Mouse (Mus musculus) cerebellum, adult 18-20 months (tissue): ENCODE measurements at regions not wholly inside any gene's neighbourhood (a gene's known extent, or its start where the extent isn't known, plus 50 kb on each side); places are given as distances from the start of the nearest gene placed in this dataset.
"Not testable (repeated sequence)": the region's sequence is repeated elsewhere in the genome, so short reads cannot be mapped to it uniquely, and the experiment has no call there.

ENCODE experiments used
- DNase-seq, 2 experiments: peaks; one replicate each; pipeline ENCODE4 v3.0.0; 2021

GRCm38 (mm10) chr17:26335551-26335950 lies 79.1 kb upstream of the Neurl1b start:
- DNase-seq: no peak

DNA sequence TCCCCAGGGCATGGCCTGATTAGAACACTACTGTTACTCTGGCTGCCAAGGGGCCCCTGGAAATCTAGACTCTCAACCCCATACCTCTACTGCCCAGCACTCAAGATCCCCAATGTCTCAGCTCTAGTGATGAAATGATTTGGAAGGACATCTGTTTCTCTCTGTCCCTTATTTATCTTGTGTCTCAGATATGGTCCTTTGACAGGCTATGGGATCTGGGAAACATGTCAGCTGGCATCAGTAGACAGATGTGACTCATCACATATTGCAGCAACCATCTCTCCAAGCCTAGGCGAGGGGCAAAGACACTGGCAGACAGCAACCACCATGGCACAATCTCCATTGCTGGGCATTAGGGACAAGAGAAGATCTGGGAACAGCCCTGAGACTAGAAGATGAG lies 78.6 kb upstream of the Neurl1b start:
- no peak for DNase-seq

- no peak for DNase-seq
Measured at GRCm38 (mm10) chr17:26337106-26337505, 77.5 kb upstream of the Neurl1b start.

- DNase-seq: not testable (repeated sequence)
Measured at GRCm38 (mm10) chr17:26345436-26345835, 69.2 kb upstream of the Neurl1b start.

DNA sequence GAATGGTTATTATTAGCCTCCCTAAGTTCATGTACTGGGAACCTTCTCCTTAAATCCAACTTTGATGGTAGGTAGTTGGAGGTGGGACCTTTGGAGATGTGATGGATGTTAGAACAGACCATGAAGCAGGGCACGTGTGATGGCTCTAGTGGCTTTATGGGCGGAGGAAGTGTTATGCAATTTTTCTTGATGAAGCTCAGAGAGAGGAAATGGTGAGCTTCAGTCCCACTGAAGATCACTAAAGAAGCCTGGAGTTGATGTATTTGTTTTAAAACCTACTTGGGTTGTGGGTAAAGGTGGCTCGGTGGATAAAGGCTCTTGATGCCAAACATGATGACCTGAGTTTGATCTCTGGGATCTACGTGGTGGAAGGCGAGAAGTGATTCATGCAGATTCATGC lies 66.5 kb upstream of the Neurl1b start:
- no peak for DNase-seq

GRCm38 (mm10) chr17:26349741-26350140 lies 64.9 kb upstream of the Neurl1b start:
- no peak for DNase-seq

GRCm38 (mm10) chr17:26350216-26350615 lies 64.4 kb upstream of the Neurl1b start:
- no peak for DNase-seq

- no peak for DNase-seq
Measured at GRCm38 (mm10) chr17:26351991-26352390, 62.6 kb upstream of the Neurl1b start.

GRCm38 (mm10) chr17:26352712-26353111 lies 61.9 kb upstream of the Neurl1b start:
- DNase-seq: no peak

GRCm38 (mm10) chr17:26354431-26354830 lies 60.2 kb upstream of the Neurl1b start:
- DNase-seq: no peak

DNA sequence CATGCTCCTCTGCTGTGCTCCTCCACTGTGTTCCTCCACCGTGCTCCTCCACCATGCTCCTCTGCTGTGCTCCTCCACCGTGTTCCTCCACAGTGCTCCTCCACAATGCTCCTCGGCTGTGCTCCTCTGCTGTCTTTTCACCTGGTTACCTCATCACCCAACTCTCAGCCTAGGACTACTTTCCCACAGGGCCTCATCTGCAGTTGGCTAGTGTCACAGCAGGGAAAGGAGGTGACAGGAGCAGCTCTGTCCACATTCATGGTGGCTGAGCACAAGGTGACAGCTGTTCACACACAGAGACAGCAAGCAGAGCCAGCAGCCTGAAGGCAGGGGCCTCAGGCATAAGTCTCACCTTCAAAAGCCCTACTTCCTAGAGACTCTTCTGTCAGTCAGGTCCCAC lies 59.3 kb upstream of the Neurl1b start:
- DNase-seq: no peak

GRCm38 (mm10) chr17:26356906-26357305 lies 57.7 kb upstream of the Neurl1b start:
- DNase-seq: no peak

GRCm38 (mm10) chr17:26357784-26358183 lies 56.8 kb upstream of the Neurl1b start:
- no peak for DNase-seq

DNA sequence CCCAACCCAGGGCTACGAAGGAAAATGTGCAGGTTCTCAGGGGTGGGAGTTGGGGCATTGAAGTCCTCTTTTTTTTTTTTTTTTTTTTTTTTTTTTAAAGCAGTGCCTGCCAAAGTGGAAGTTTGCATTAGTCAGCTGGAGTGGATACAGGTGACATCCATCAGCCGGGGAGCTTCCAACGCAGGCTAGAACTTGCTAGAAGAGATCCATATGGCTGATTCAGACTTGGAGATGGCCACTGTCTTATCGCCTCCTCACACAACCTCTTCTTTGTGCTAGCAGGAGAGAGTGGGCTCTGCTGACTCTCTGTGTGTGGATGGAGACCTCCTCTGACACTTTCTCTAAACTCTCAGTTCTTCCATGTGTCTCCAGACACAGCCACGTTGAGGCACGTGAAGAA lies 53.9 kb upstream of the Neurl1b start:
- no peak for DNase-seq

DNA sequence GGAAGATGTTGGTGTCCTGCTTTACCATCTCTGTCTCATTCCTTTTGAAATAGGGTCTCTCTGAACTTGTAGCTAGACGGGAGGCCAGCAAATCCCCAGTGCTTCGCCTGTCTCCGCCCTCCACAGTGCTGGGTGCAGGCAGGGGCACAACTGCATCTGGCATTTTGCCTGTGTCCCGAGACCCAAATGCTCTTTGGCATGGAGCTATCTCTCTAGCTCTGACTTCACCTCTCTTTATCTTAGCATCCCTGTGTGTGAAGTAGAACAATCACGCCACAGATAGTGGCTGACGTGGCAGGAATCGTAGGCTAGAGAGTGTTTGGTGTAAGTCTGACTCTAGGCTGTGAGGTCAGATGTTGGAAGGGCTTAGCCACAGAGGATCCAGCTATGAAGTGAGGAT lies 53.2 kb upstream of the Neurl1b start:
- no peak for DNase-seq

DNA sequence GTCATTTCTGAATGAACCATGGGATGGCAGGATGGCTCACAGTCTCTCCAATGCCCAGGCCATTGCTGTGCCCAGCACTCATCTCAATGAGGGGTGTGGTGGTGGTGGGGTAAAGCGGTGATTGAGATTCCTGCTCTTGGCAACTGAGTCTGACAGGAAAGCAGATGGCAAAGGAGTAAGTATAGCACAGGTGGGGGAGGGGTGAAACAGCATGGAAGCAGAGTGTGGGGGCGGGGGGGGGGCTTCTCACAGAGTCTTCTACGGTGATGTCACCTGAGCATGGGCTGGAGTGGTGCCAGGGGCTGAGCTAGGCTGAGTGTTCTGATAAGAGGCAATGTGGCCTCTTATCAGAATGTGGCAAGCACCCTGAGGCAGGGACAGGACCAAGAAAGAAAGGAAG lies 52.6 kb upstream of the Neurl1b start:
- DNase-seq: peak in 1 of 2 experiments; percentile 6

- no peak for DNase-seq
Measured at GRCm38 (mm10) chr17:26362586-26363361, 51.9 kb upstream of the Neurl1b start.

- DNase-seq: no peak
Measured at GRCm38 (mm10) chr17:26363853-26364532, 50.6 kb upstream of the Neurl1b start.
